Mouse (Mus musculus): Measurements from ENCODE around the gene Zfhx2. TPM values are rescaled to one million over a fixed set of nuclear protein-coding genes. Genes with fewer than 3 reads are reported as not detected.

Zfhx2 gene
- polyA plus RNA-seq, 1 experiment from 2014 or later, result 4.3 TPM

DNA sequence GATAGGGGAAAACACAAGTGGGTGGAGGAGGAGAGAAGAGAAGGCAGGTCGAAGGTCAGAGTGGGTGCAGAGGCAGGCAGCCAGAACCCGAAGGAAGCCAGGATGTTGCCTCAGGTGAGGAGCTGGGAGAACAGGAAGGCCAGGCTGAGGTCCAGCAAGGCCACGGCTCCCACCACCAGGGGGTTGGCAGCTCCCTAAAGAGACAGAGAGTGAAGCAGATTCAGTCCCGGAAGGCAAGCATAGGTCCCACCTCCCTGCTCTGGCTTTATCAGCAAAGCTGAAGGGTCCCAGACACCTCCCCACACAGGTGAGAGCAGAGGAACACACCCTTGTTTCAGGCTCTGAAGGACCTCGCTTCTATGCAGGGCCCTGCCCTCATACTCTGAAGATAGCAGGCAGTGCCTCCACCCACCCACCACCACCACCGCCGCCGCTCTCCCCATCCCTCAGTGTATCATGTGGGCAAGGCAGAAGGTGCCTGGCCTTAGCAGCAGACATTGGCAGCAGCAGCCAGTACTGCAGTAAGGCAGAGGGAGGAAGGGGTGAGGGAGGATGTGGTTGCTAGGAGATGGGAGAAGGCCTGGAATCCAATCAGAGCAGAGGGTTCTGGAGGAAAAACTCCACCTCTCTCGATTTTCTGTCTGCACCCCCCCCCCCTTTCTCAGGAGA, 16.2 kb upstream of the Zfhx2 start:
- no peaks in the 10 kb centered on the region for H3K9me3 ChIP-seq (ENCODE audit: low read length)
- ATAC-seq (ENCODE audit: low FRiP score, low TSS enrichment), result no peak
- peaks cover 19% of the 10 kb centered on the region for H3K4me1 ChIP-seq (ENCODE audit: insufficient read depth, low read length)
- H3K9ac ChIP-seq (replicated peaks; ENCODE audit: low read length), result no peak overlapping the region
- H3K27me3 ChIP-seq (ENCODE audit: insufficient read depth, low read length), result peaks cover 31% of the 10 kb centered on the region
- WGBS, result 44% methylated on average over 9 of the region's 9 CpGs
- H3K27ac ChIP-seq (ENCODE audit: low read length), result no peak overlapping the region
- H3K36me3 ChIP-seq (ENCODE audit: insufficient read depth, low read length), result 0 out of 2 replicates have a peak, but pooled peaks cover 2% of the 10 kb centered on the region
- H3K4me2 ChIP-seq (replicated peaks; ENCODE audit: low read depth, low read length), result no peak overlapping the region
- no peak overlapping the region for H3K4me3 ChIP-seq (ENCODE audit: low read length)

DNA sequence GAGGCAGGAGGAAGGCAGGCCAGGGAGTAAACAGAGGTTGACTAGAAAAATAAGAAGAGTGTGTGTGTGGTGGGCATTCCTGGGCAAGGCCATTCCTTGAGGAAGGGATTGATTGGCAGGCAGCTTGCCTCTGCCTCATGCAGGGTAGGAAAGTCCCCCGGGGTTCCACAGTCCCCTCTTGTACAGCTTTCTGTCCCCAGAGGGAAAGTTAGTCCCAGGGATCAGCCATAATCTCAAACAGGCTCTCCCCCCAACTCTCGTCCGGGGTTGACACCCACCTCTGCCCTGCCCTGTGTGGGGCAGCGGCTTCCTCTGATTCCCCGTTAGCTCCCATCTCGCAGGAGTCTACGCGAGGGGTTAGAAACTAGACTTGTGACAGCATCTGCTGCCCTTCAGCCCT, 14.9 kb upstream of the Zfhx2 start:
- 0 out of 2 replicates have a peak, but pooled peaks cover 2% of the 10 kb centered on the region for H3K36me3 ChIP-seq (ENCODE audit: insufficient read depth, low read length)
- WGBS, result 75% methylated on average over 8 of the region's 8 CpGs
- ATAC-seq (ENCODE audit: low FRiP score, low TSS enrichment), result no peak
- no peak overlapping the region for H3K4me3 ChIP-seq (ENCODE audit: low read length)
- no peak overlapping the region for H3K9ac ChIP-seq (replicated peaks; ENCODE audit: low read length)
- peaks cover 23% of the 10 kb centered on the region for H3K27me3 ChIP-seq (ENCODE audit: insufficient read depth, low read length)
- no peaks in the 10 kb centered on the region for H3K9me3 ChIP-seq (ENCODE audit: low read length)
- H3K27ac ChIP-seq (ENCODE audit: low read length), result no peak overlapping the region
- no peak overlapping the region for H3K4me2 ChIP-seq (replicated peaks; ENCODE audit: low read depth, low read length)
- H3K4me1 ChIP-seq (ENCODE audit: insufficient read depth, low read length), result peaks cover 19% of the 10 kb centered on the region

DNA sequence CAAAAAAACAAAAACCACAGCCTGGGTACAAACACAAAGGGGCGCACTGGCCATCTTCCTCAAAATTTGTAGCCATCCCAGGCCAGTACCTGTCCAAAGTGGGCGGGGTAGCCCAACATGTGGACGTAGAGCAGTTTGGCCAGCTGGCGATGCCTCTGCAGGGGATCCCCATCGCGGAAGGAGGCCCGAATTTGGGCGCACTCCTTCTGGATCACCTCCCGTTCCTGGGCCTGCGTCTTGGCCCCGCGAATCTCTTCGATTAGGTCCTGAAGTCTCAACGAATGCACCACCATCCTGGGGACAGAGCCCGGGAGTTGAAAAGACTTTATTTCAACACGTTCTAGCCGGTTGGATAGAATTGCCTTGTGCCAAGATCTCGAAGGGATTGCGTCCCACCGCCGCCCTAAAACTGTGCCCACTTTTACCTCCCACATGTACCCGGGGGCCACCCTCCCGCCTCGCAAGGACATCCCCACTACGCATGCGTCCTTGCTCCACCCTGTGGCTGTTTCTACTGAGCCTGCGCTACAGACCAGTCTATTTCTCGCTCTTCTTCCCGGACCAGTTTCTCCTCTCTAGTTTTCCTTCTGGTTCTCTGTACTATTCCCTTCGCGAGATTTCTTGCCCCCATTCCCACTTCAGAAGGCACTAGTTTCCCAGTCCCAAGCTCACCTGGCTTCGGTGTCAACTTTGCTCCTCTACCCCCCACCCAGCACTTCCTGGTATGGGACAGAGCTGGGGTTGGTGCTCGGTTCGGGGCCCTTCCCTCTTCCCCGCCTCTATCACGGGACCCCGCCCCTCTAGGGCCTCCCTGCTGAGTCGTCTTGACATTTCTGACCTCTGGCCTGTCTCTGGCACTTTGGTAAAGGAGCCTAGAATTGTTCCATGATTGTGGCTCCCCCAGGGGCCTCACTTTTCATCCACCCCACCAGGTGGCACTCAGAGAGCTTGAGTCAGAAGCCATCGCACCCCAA, 14.0 kb upstream of the Zfhx2 start, which contains the start of gene Ap1g2:
Ap1g2 (minus strand) TSS at position 758 of the 974 bp plus-strand sequence.
- Histone ChIP-seq H3K9ac (replicated peaks; ENCODE audit: low read length) (peak within 1 kb of the TSS; percentile 74), H3K36me3 (ENCODE audit: insufficient read depth, low read length) (peaks cover 3% of the 10 kb centered on the region; the same call in 1 of the 2 replicates), H3K27ac (ENCODE audit: low read length) (peak within 1 kb of the TSS; percentile 71), H3K4me1 (ENCODE audit: insufficient read depth, low read length) (peaks cover 19% of the 10 kb centered on the region), H3K9me3 (ENCODE audit: low read length) (no peaks in the 10 kb centered on the region), H3K27me3 (ENCODE audit: insufficient read depth, low read length) (peaks cover 18% of the 10 kb centered on the region), H3K4me3 (ENCODE audit: low read length) (peak within 1 kb of the TSS; percentile 56), H3K4me2 (replicated peaks; ENCODE audit: low read depth, low read length) (peak within 1 kb of the TSS; percentile 94)
- WGBS, result under 1% methylated on average over 39 of the region's 39 CpGs
- peak; percentile 68 for ATAC-seq (ENCODE audit: low FRiP score, low TSS enrichment)

DNA sequence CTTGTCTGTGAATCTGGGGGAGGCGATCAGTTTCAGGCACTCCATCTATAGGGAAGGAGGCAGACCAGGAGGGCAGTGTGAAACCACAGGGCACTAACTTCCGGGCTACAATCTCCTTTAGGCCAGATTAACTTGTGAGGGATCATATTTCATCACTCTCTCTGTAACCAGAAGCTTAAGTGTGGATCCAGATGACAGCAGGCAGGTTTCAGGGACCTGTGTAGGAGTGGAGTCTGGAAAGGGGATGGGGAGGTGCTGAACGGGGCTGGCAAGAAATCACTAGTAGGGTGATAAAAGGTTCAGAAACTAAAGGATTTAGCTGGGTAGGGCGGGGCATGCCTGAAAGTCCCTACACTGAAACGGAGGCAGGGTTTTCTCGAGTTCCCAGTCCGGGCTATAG, 13.3 kb upstream of the Zfhx2 start:
- H3K4me2 ChIP-seq (replicated peaks; ENCODE audit: low read depth, low read length), result peak overlapping the region; percentile 94
- peaks cover 19% of the 10 kb centered on the region for H3K4me1 ChIP-seq (ENCODE audit: insufficient read depth, low read length)
- peak; percentile 29 for ATAC-seq (ENCODE audit: low FRiP score, low TSS enrichment)
- peak overlapping the region; percentile 18 for H3K9ac ChIP-seq (replicated peaks; ENCODE audit: low read length)
- H3K36me3 ChIP-seq (ENCODE audit: insufficient read depth, low read length), result peaks cover 6% of the 10 kb centered on the region; the same call in 1 of the 2 replicates
- peak overlapping the region; percentile 71 for H3K27ac ChIP-seq (ENCODE audit: low read length)
- peaks cover 16% of the 10 kb centered on the region for H3K27me3 ChIP-seq (ENCODE audit: insufficient read depth, low read length)
- peak overlapping the region; percentile 56 for H3K4me3 ChIP-seq (ENCODE audit: low read length)
- 5% methylated on average over 7 of the region's 7 CpGs for WGBS
- no peaks in the 10 kb centered on the region for H3K9me3 ChIP-seq (ENCODE audit: low read length)

DNA sequence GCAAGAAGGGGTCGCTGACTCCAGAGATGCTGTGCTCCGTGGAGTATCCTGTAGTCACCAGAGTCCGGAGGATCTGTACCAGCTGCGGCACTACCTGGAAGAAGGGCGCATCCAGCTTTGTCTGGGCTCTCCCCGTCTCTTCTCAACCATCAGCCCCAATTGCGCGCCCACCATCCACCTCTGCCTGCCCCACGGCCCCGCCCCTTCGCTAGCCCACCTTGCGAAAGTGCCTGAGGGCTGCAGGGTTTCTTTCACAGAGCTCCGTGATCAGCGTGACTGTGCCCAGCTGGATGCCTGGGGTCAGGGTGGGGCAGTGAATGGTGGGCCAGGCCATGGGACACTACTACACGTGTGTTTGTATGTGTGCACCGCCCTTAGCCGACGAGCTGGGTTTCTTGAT, 12.2 kb upstream of the Zfhx2 start:
- no peak overlapping the region for H3K4me2 ChIP-seq (replicated peaks; ENCODE audit: low read depth, low read length)
- ATAC-seq (ENCODE audit: low FRiP score, low TSS enrichment), result no peak
- H3K9ac ChIP-seq (replicated peaks; ENCODE audit: low read length), result no peak overlapping the region
- H3K36me3 ChIP-seq (ENCODE audit: insufficient read depth, low read length), result peaks cover 9% of the 10 kb centered on the region; the same call in 1 of the 2 replicates
- H3K27ac ChIP-seq (ENCODE audit: low read length), result peak overlapping the region; percentile 49; the same call in 1 of the 2 replicates
- H3K9me3 ChIP-seq (ENCODE audit: low read length), result no peaks in the 10 kb centered on the region
- 84% methylated on average over 18 of the region's 18 CpGs for WGBS
- no peak overlapping the region for H3K4me3 ChIP-seq (ENCODE audit: low read length)
- H3K27me3 ChIP-seq (ENCODE audit: insufficient read depth, low read length), result peaks cover 6% of the 10 kb centered on the region; the same call in 1 of the 2 replicates
- peaks cover 17% of the 10 kb centered on the region for H3K4me1 ChIP-seq (ENCODE audit: insufficient read depth, low read length)

DNA sequence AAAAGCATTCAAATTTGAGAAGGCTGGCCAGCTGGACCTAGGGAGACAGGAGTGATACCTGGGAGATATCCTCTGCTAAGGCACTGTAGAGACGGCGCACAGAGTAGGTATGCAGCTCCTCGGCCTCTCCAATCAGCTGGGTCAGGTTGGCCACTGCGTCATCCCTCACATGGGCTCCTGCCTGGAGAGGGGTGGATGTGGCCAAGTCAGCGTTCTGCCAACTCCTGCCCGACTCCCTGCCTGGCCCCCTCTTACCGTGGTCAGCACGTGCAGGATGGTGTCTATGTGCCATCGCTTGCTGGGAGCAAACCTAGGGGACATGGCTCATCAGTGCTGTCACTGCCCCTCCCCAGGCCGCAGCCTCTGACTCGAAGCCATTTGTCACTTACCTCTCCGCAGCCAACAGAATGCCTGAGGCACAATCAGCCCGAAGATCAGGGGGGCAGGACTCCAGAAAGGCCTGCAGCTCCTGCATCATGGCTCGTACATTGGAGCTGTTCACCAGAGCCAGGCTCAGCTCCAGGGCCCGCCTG, 10.2 kb upstream of the Zfhx2 start:
- WGBS, result 77% methylated on average over 15 of the region's 15 CpGs
- H3K36me3 ChIP-seq (ENCODE audit: insufficient read depth, low read length), result peaks cover 13% of the 10 kb centered on the region; the same call in 1 of the 2 replicates
- H3K4me3 ChIP-seq (ENCODE audit: low read length), result no peak overlapping the region
- 0 out of 2 replicates have a peak, but pooled peaks cover 2% of the 10 kb centered on the region for H3K27me3 ChIP-seq (ENCODE audit: insufficient read depth, low read length)
- no peaks in the 10 kb centered on the region for H3K9me3 ChIP-seq (ENCODE audit: low read length)
- no peak overlapping the region for H3K4me2 ChIP-seq (replicated peaks; ENCODE audit: low read depth, low read length)
- no peak for ATAC-seq (ENCODE audit: low FRiP score, low TSS enrichment)
- no peak overlapping the region for H3K9ac ChIP-seq (replicated peaks; ENCODE audit: low read length)
- peaks cover 12% of the 10 kb centered on the region for H3K4me1 ChIP-seq (ENCODE audit: insufficient read depth, low read length)
- no peak overlapping the region for H3K27ac ChIP-seq (ENCODE audit: low read length)

DNA sequence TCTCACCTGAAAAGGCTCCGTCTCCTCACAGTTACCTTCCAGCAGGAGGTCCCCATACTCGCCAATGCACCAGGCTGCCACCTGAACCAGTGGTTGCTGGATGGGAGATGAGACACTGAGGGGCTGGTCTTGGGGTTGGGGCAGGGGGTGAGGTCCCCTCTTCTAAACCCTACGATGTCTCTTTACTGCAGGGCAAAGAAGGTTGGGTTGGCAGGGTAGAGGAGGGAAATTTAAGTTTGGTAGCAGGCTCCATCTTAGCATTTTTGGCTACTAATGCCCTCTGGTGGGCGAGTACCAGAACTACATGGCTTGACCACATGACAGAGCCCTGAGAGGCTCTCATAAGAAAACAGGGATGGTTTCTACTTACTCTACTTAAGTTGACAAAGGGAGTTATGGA, 9.5 kb upstream of the Zfhx2 start:
- H3K4me1 ChIP-seq (ENCODE audit: insufficient read depth, low read length), result peaks cover 19% of the 10 kb centered on the region
- H3K4me2 ChIP-seq (replicated peaks; ENCODE audit: low read depth, low read length), result no peak overlapping the region
- ATAC-seq (ENCODE audit: low FRiP score, low TSS enrichment), result no peak
- 53% methylated on average over 4 of the region's 4 CpGs for WGBS
- no peak overlapping the region for H3K4me3 ChIP-seq (ENCODE audit: low read length)
- peaks cover 13% of the 10 kb centered on the region; the same call in 1 of the 2 replicates for H3K36me3 ChIP-seq (ENCODE audit: insufficient read depth, low read length)
- H3K9me3 ChIP-seq (ENCODE audit: low read length), result no peaks in the 10 kb centered on the region
- H3K9ac ChIP-seq (replicated peaks; ENCODE audit: low read length), result no peak overlapping the region
- H3K27me3 ChIP-seq (ENCODE audit: insufficient read depth, low read length), result no peaks in the 10 kb centered on the region
- H3K27ac ChIP-seq (ENCODE audit: low read length), result no peak overlapping the region

DNA sequence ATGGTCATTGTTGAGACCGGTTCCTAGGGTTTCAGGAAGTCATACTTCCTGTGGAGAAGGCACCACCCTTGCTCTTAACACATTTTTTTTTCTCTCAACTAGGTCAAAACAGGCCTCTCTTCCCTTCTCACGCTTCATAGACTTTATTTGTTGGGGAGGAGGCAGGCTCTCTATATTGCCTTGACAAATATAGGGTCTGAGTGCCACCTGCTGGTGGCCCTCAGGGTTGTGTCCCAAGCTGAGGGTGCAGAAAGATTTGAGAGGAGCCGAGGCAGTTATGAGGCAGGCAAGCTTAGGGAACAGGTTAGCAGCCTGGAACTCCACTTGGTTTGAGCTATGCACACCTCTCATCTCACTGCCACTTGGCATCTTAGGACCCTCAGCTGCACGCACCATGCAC, 5.9 kb upstream of the Zfhx2 start:
- no peaks in the 10 kb centered on the region for H3K27me3 ChIP-seq (ENCODE audit: insufficient read depth, low read length)
- peak overlapping the region; percentile 39; the same call in 1 of the 2 replicates for H3K27ac ChIP-seq (ENCODE audit: low read length)
- peak; percentile 13; the same call in 1 of the 2 replicates for ATAC-seq (ENCODE audit: low FRiP score, low TSS enrichment)
- WGBS, result 39% methylated on average over 4 of the region's 4 CpGs
- H3K4me3 ChIP-seq (ENCODE audit: low read length), result no peak overlapping the region
- peaks cover 20% of the 10 kb centered on the region for H3K4me1 ChIP-seq (ENCODE audit: insufficient read depth, low read length)
- H3K36me3 ChIP-seq (ENCODE audit: insufficient read depth, low read length), result peaks cover 11% of the 10 kb centered on the region; the same call in 1 of the 2 replicates
- H3K9me3 ChIP-seq (ENCODE audit: low read length), result no peaks in the 10 kb centered on the region
- no peak overlapping the region for H3K4me2 ChIP-seq (replicated peaks; ENCODE audit: low read depth, low read length)
- no peak overlapping the region for H3K9ac ChIP-seq (replicated peaks; ENCODE audit: low read length)

DNA sequence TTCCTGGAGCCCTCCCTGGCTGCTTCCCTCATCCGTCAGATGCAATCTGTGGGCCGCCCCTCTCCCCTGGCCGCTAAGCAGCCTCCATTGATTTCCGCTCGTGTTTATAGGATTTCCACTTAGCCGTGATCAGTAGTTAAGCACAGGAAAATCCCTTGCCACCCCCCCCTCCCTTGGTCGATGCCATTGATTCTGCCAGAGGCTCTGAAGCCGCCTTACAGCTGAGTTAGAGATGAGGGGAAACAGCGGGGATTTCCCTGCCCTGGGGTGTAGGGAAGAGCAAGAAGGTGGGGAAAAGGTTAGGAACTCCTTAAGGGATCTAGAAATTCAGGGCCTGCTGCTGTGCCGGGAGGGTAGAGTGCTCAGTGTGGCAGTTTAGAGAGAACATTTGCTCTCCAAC, 5.5 kb upstream of the Zfhx2 start:
- Histone ChIP-seq H3K36me3 (ENCODE audit: insufficient read depth, low read length) (peaks cover 11% of the 10 kb centered on the region; the same call in 1 of the 2 replicates), H3K4me3 (ENCODE audit: low read length) (no peak overlapping the region), H3K9me3 (ENCODE audit: low read length) (no peaks in the 10 kb centered on the region), H3K4me1 (ENCODE audit: insufficient read depth, low read length) (peaks cover 20% of the 10 kb centered on the region), H3K27ac (ENCODE audit: low read length) (peak overlapping the region; percentile 39; the same call in 1 of the 2 replicates), H3K4me2 (replicated peaks; ENCODE audit: low read depth, low read length) (no peak overlapping the region), H3K27me3 (ENCODE audit: insufficient read depth, low read length) (no peaks in the 10 kb centered on the region), H3K9ac (replicated peaks; ENCODE audit: low read length) (no peak overlapping the region)
- ATAC-seq (ENCODE audit: low FRiP score, low TSS enrichment), result no peak
- 70% methylated on average over 10 of the region's 10 CpGs for WGBS
